Mouse (Mus musculus) heart, embryonic 12.5 days (tissue): ENCODE measurements around the gene Stmn3. TPM values are rescaled to one million over a fixed set of nuclear protein-coding genes. Genes with fewer than 3 reads are reported as not detected.

Source experiments
- ATAC-seq: fragments of 200-750 bp; cut with Nextera tagmentation; 2 replicates; pipeline ENCODE4 v1.8.0; 2017; ENCODE audit warnings: moderate TSS enrichment, moderate library complexity; ENCODE audit not compliant: insufficient number of reproducible peaks, low FRiP score
- H3K27ac ChIP-seq: fragments of 300-500 bp; sonication (generic); 2 replicates; pipeline ENCODE4 v1.5.1; 2016; ENCODE audit warnings: mild to moderate bottlenecking, moderate library complexity; ENCODE audit not compliant: poor library complexity, severe bottlenecking
- H3K27me3 ChIP-seq: fragments of 300-500 bp; sonication (generic); replicated peaks from 2 replicates; pipeline ENCODE4 v1.6.1; 2016; ENCODE audit warnings: mild to moderate bottlenecking, moderate library complexity
- H3K36me3 ChIP-seq: fragments of 300-500 bp; sonication (generic); 2 replicates; pipeline ENCODE4 v1.6.1; 2016; ENCODE audit warnings: mild to moderate bottlenecking, moderate library complexity
- H3K4me1 ChIP-seq: fragments of 300-500 bp; sonication (generic); replicated peaks from 2 replicates; pipeline ENCODE4 v1.6.1; 2016; ENCODE audit warnings: mild to moderate bottlenecking
- H3K4me2 ChIP-seq: fragments of 300-500 bp; sonication (generic); 2 replicates; pipeline ENCODE4 v1.6.1; 2016; ENCODE audit warnings: mild to moderate bottlenecking, moderate library complexity
- H3K4me3 ChIP-seq: fragments of 300-500 bp; sonication (generic); 2 replicates; pipeline ENCODE4 v1.5.1; 2016; ENCODE audit warnings: mild to moderate bottlenecking
- H3K9ac ChIP-seq: fragments of 300-500 bp; sonication (generic); 2 replicates; pipeline ENCODE4 v1.6.1; 2016; ENCODE audit warnings: mild to moderate bottlenecking, moderate library complexity
- H3K9me3 ChIP-seq: fragments of 300-500 bp; sonication (generic); replicated peaks from 2 replicates; pipeline ENCODE4 v1.6.1; 2016; ENCODE audit warnings: mild to moderate bottlenecking, moderate library complexity
- WGBS: fragments of 180-500 bp; shearing (Covaris S2); methylation state at CpG from one replicate; pipeline ENCODE4 v1.1.7; 2016; 5-methylcytosine and 5-hydroxymethylcytosine counted together
- polyA plus RNA-seq: library from polyadenylated mRNA; unstranded; fragments of >200 nt; fragmentation: Nextera tagmentation; extraction: Ambion mirVana; gene quantifications from 2 replicates; pipeline ENCODE4 v1.2.1, GENCODE M21; 2016

The Stmn3 gene
- polyA plus RNA-seq, 1 experiment from 2014 or later, result 0.80 TPM

GRCm38 (mm10) chr2:181286629-181287337, 27.5 kb downstream of the Stmn3 start:
- Histone ChIP-seq H3K4me1 (peaks cover 17% of the 10 kb centered on the region), H3K4me3 (peak overlapping the region; percentile 56), H3K27me3 (no peaks in the 10 kb centered on the region), H3K36me3 (peaks cover 29% of the 10 kb centered on the region), H3K27ac (peak overlapping the region; percentile 95), H3K9ac (peak overlapping the region; percentile 78), H3K4me2 (peak overlapping the region; percentile 67), H3K9me3 (no peaks in the 10 kb centered on the region)
- WGBS, result 52% methylated on average over 6 of the region's 6 CpGs
- ATAC-seq, result no peak

GRCm38 (mm10) chr2:181279968-181280367, 34.3 kb downstream of the Stmn3 start:
- WGBS, result 84% methylated on average over 1 of the region's 1 CpGs
- H3K27me3 ChIP-seq, result no peaks in the 10 kb centered on the region

GRCm38 (mm10) chr2:181277866-181278265, 36.4 kb downstream of the Stmn3 start:
- Histone ChIP-seq H3K9me3 (no peaks in the 10 kb centered on the region), H3K27ac (no peak overlapping the region), H3K27me3 (no peaks in the 10 kb centered on the region), H3K4me1 (no peaks in the 10 kb centered on the region), H3K4me3 (no peak overlapping the region), H3K9ac (no peak overlapping the region), H3K36me3 (peaks cover 43% of the 10 kb centered on the region), H3K4me2 (no peak overlapping the region)
- 0 out of 2 replicates have a peak, but pooled peaks have one; percentile 18 for ATAC-seq
- 73% methylated on average over 3 of the region's 3 CpGs for WGBS

More at GRCm38 (mm10) chr2:181279968-181280367, 34.3 kb downstream of the Stmn3 start:
- peaks cover 46% of the 10 kb centered on the region for H3K36me3 ChIP-seq
- no peak overlapping the region for H3K9ac ChIP-seq
- no peak overlapping the region for H3K4me3 ChIP-seq
- H3K9me3 ChIP-seq, result no peaks in the 10 kb centered on the region
- H3K27ac ChIP-seq, result no peak overlapping the region
- H3K4me1 ChIP-seq, result no peaks in the 10 kb centered on the region
- no peak for ATAC-seq
- no peak overlapping the region for H3K4me2 ChIP-seq

- peaks cover 39% of the 10 kb centered on the region for H3K36me3 ChIP-seq
- no peak overlapping the region for H3K27ac ChIP-seq
- H3K9ac ChIP-seq, result no peak overlapping the region
- no peaks in the 10 kb centered on the region for H3K4me1 ChIP-seq
- 72% methylated on average over 1 of the region's 1 CpGs for WGBS
- H3K4me3 ChIP-seq, result no peak overlapping the region
- H3K9me3 ChIP-seq, result no peaks in the 10 kb centered on the region
- ATAC-seq, result no peak
- H3K4me2 ChIP-seq, result no peak overlapping the region
- H3K27me3 ChIP-seq, result no peaks in the 10 kb centered on the region
Observed at GRCm38 (mm10) chr2:181276766-181277165, 37.5 kb downstream of the Stmn3 start.

- Histone ChIP-seq H3K4me1 (no peaks in the 10 kb centered on the region), H3K27me3 (no peaks in the 10 kb centered on the region), H3K4me2 (no peak overlapping the region), H3K9me3 (no peaks in the 10 kb centered on the region), H3K27ac (no peak overlapping the region), H3K36me3 (peaks cover 54% of the 10 kb centered on the region), H3K4me3 (no peak overlapping the region), H3K9ac (no peak overlapping the region)
- ATAC-seq, result no peak
- 89% methylated on average over 4 of the region's 4 CpGs for WGBS
Observed at GRCm38 (mm10) chr2:181274639-181275038, 39.7 kb downstream of the Stmn3 start.

- Histone ChIP-seq H3K4me2 (no peak overlapping the region), H3K27ac (no peak overlapping the region)
Observed at GRCm38 (mm10) chr2:181273829-181274228, 40.5 kb downstream of the Stmn3 start.

GRCm38 (mm10) chr2:181272092-181272491, 42.2 kb downstream of the Stmn3 start:
- 90% methylated on average over 2 of the region's 2 CpGs for WGBS
- H3K9me3 ChIP-seq, result no peaks in the 10 kb centered on the region
- no peak for ATAC-seq

More at GRCm38 (mm10) chr2:181273829-181274228, 40.5 kb downstream of the Stmn3 start:
- WGBS, result 93% methylated on average over 2 of the region's 2 CpGs
- H3K4me3 ChIP-seq, result no peak overlapping the region
- no peaks in the 10 kb centered on the region for H3K9me3 ChIP-seq
- ATAC-seq, result no peak
- H3K36me3 ChIP-seq, result peaks cover 56% of the 10 kb centered on the region
- H3K4me1 ChIP-seq, result no peaks in the 10 kb centered on the region
- no peak overlapping the region for H3K9ac ChIP-seq
- no peaks in the 10 kb centered on the region for H3K27me3 ChIP-seq

GRCm38 (mm10) chr2:181266839-181267238, 47.5 kb downstream of the Stmn3 start:
- Histone ChIP-seq H3K27ac (no peak overlapping the region), H3K9ac (no peak overlapping the region), H3K36me3 (peaks cover 72% of the 10 kb centered on the region), H3K9me3 (no peaks in the 10 kb centered on the region), H3K4me2 (no peak overlapping the region), H3K4me3 (no peak overlapping the region), H3K4me1 (no peaks in the 10 kb centered on the region), H3K27me3 (no peaks in the 10 kb centered on the region)
- 88% methylated on average over 2 of the region's 2 CpGs for WGBS
- ATAC-seq, result no peak

More at GRCm38 (mm10) chr2:181272092-181272491, 42.2 kb downstream of the Stmn3 start:
- Histone ChIP-seq H3K9ac (no peak overlapping the region), H3K4me1 (no peaks in the 10 kb centered on the region), H3K4me3 (no peak overlapping the region), H3K4me2 (no peak overlapping the region), H3K27ac (no peak overlapping the region), H3K36me3 (peaks cover 54% of the 10 kb centered on the region), H3K27me3 (no peaks in the 10 kb centered on the region)

Other genes starting within 250 kb of the Stmn3 start
- 0.11 TPM in 1 of 2 replicates, not detected in the other for gene Kcnq2, start 179.2 kb downstream of the Stmn3 start, polyA plus RNA-seq
- gene Eef1a2, start 157.5 kb downstream of the Stmn3 start, polyA plus RNA-seq, result 7.7 and 7.9 TPM in 2 replicates
- 174 and 175 TPM in 2 replicates for gene Ppdpf, start 127.3 kb downstream of the Stmn3 start, polyA plus RNA-seq
- gene Ptk6, start 111.7 kb downstream of the Stmn3 start, polyA plus RNA-seq, result not detected in 2 replicates
- gene Srms, start 101.3 kb downstream of the Stmn3 start, polyA plus RNA-seq, result 0.23 and 0.32 TPM in 2 replicates
- gene Fndc11, start 94.5 kb downstream of the Stmn3 start, polyA plus RNA-seq, result not detected in 2 replicates
- 1.7 and 1.9 TPM in 2 replicates for gene Helz2, start 72.5 kb downstream of the Stmn3 start, polyA plus RNA-seq
- 10.3 and 10.7 TPM in 2 replicates for gene Gmeb2, start 26.5 kb downstream of the Stmn3 start, polyA plus RNA-seq
- 29.0 and 30.0 TPM in 2 replicates for gene Rtel1, start 5.2 kb upstream of the Stmn3 start, polyA plus RNA-seq
- gene Zgpat, start 50.4 kb upstream of the Stmn3 start, polyA plus RNA-seq, result 33.8 and 33.9 TPM in 2 replicates
- gene Arfrp1, start 50.9 kb upstream of the Stmn3 start, polyA plus RNA-seq, result 50.0 and 54.1 TPM in 2 replicates
- gene Lime1, start 65.6 kb upstream of the Stmn3 start, polyA plus RNA-seq, result 16.2 and 16.9 TPM in 2 replicates
- gene Zbtb46, start 144.9 kb upstream of the Stmn3 start, polyA plus RNA-seq, result 13.5 and 15.1 TPM in 2 replicates
- gene Abhd16b, start 178.7 kb upstream of the Stmn3 start, polyA plus RNA-seq, result 0.24 TPM in 1 of 2 replicates, not detected in the other
- gene Tpd52l2, start 182.6 kb upstream of the Stmn3 start, polyA plus RNA-seq, result 105 and 109 TPM in 2 replicates
- gene Dnajc5, start 206.0 kb upstream of the Stmn3 start, polyA plus RNA-seq, result 89.5 and 91.9 TPM in 2 replicates